Mouse (Mus musculus) embryo, embryonic 9.5 days (tissue): ENCODE measurements around the gene Ell2.
"Not testable (repeated sequence)": the region's sequence is repeated elsewhere in the genome, so short reads cannot be mapped to it uniquely, and the experiment has no call there.

Experiments used
- DNase-seq: peaks from one replicate; pipeline ENCODE4 v3.0.0-alpha.2; 2017; ENCODE audit errors: extremely low spot score

Ell2 gene

GRCm38 (mm10) chr13:75706457-75706856, at the start of gene Ell2:
TSS of gene Ell2 (plus strand) at chr13:75706757.
- DNase-seq, result no peak

GRCm38 (mm10) chr13:75685438-75685837, 21.1 kb upstream of the Ell2 start:
- no peak for DNase-seq

- DNase-seq, result no peak
Observed at GRCm38 (mm10) chr13:75686995-75687394, 19.6 kb upstream of the Ell2 start.

GRCm38 (mm10) chr13:75691625-75692024, 14.9 kb upstream of the Ell2 start:
- no peak for DNase-seq

GRCm38 (mm10) chr13:75693081-75693480, 13.5 kb upstream of the Ell2 start:
- DNase-seq, result no peak

GRCm38 (mm10) chr13:75702814-75703213, 3.7 kb upstream of the Ell2 start:
- DNase-seq, result no peak

GRCm38 (mm10) chr13:75706882-75707816, 592 bp downstream of the Ell2 start:
- DNase-seq, result peak; percentile 90

GRCm38 (mm10) chr13:75707821-75708636, 1.5 kb downstream of the Ell2 start:
- peak; percentile 60 for DNase-seq

- no peak for DNase-seq
Observed at GRCm38 (mm10) chr13:75708637-75709002, 2.1 kb downstream of the Ell2 start.

- DNase-seq, result no peak
Observed at GRCm38 (mm10) chr13:75709026-75709778, 2.6 kb downstream of the Ell2 start.

GRCm38 (mm10) chr13:75710152-75710551, 3.6 kb downstream of the Ell2 start:
- DNase-seq, result no peak

GRCm38 (mm10) chr13:75711517-75711916, 5.0 kb downstream of the Ell2 start:
- DNase-seq, result not testable (repeated sequence)

GRCm38 (mm10) chr13:75712544-75712943, 6.0 kb downstream of the Ell2 start:
- not testable (repeated sequence) for DNase-seq

- no peak for DNase-seq
Observed at GRCm38 (mm10) chr13:75714407-75714806, 7.8 kb downstream of the Ell2 start.

- no peak for DNase-seq
Observed at GRCm38 (mm10) chr13:75717638-75718302, 11.2 kb downstream of the Ell2 start.

GRCm38 (mm10) chr13:75718376-75718775, 11.8 kb downstream of the Ell2 start:
- no peak for DNase-seq

- DNase-seq, result no peak
Observed at GRCm38 (mm10) chr13:75719645-75720044, 13.1 kb downstream of the Ell2 start.

- DNase-seq, result no peak
Observed at GRCm38 (mm10) chr13:75726569-75727373, 20.2 kb downstream of the Ell2 start.

GRCm38 (mm10) chr13:75727932-75728331, 21.4 kb downstream of the Ell2 start:
- no peak for DNase-seq

GRCm38 (mm10) chr13:75729834-75730233, 23.3 kb downstream of the Ell2 start:
- no peak for DNase-seq
